Mouse (Mus musculus) kidney, adult 18-20 months (tissue): ENCODE results near the gene Ccn2.
A peak's percentile ranks its signal among the peaks of the same experiment; 100 is the strongest.
"Not testable (repeated sequence)": the region's sequence is repeated elsewhere in the genome, so short reads cannot be mapped to it uniquely, and the experiment has no call there.

Experiments
- DNase-seq: peaks from one replicate; pipeline ENCODE4 v3.0.0; 2021

The Ccn2 gene

GRCm38 (mm10) chr10:24609146-24609545 is 13.9 kb downstream of the Ccn2 start:
- DNase-seq, result no peak

GRCm38 (mm10) chr10:24609766-24610165 is 14.5 kb downstream of the Ccn2 start:
- DNase-seq, result no peak

GRCm38 (mm10) chr10:24614726-24615125 is 19.5 kb downstream of the Ccn2 start:
- no peak for DNase-seq

GRCm38 (mm10) chr10:24615799-24616198 is 20.6 kb downstream of the Ccn2 start:
- DNase-seq, result no peak

GRCm38 (mm10) chr10:24616572-24616971 is 21.3 kb downstream of the Ccn2 start:
- not testable (repeated sequence) for DNase-seq

GRCm38 (mm10) chr10:24621572-24621971 is 26.3 kb downstream of the Ccn2 start:
- DNase-seq, result peak; percentile 78

GRCm38 (mm10) chr10:24622586-24622985 is 27.3 kb downstream of the Ccn2 start:
- DNase-seq, result peak; percentile 80

- peak; percentile 90 for DNase-seq
Observed at GRCm38 (mm10) chr10:24625060-24625701, 29.9 kb downstream of the Ccn2 start.

- DNase-seq, result no peak
Observed at GRCm38 (mm10) chr10:24627262-24627661, 32.0 kb downstream of the Ccn2 start.

GRCm38 (mm10) chr10:24628466-24628865 is 33.2 kb downstream of the Ccn2 start:
- no peak for DNase-seq

- peak; percentile 22 for DNase-seq
Observed at GRCm38 (mm10) chr10:24629086-24629720, 34.0 kb downstream of the Ccn2 start.

- DNase-seq, result peak; percentile 71
Observed at GRCm38 (mm10) chr10:24630469-24631081, 35.3 kb downstream of the Ccn2 start.

- no peak for DNase-seq
Observed at GRCm38 (mm10) chr10:24631122-24631521, 35.9 kb downstream of the Ccn2 start.

GRCm38 (mm10) chr10:24634288-24634687 is 39.0 kb downstream of the Ccn2 start:
- DNase-seq, result peak; percentile 19

GRCm38 (mm10) chr10:24635331-24635815 is 40.1 kb downstream of the Ccn2 start:
- DNase-seq, result peak; percentile 14

- no peak for DNase-seq
Observed at GRCm38 (mm10) chr10:24635884-24636283, 40.6 kb downstream of the Ccn2 start.

- DNase-seq, result no peak
Observed at GRCm38 (mm10) chr10:24636986-24637385, 41.7 kb downstream of the Ccn2 start.

- DNase-seq, result no peak
Observed at GRCm38 (mm10) chr10:24638306-24639070, 43.2 kb downstream of the Ccn2 start.

- no peak for DNase-seq
Observed at GRCm38 (mm10) chr10:24639596-24639995, 44.4 kb downstream of the Ccn2 start.

- no peak for DNase-seq
Observed at GRCm38 (mm10) chr10:24640186-24640875, 45.1 kb downstream of the Ccn2 start.

GRCm38 (mm10) chr10:24641416-24642140 is 46.3 kb downstream of the Ccn2 start:
- DNase-seq, result no peak
